Mouse (Mus musculus) stomach, postnatal 0 days (tissue): ENCODE results near the gene Ccdc12.

ENCODE experiments used
- CTCF ChIP-seq: IDR thresholded peaks from 2 replicates; pipeline ENCODE4 v1.5.1; 2016; ENCODE audit warnings: antibody characterized with exemption, low read depth, mild to moderate bottlenecking, moderate library complexity
- EP300 ChIP-seq: optimal IDR thresholded peaks from 2 replicates; pipeline ENCODE3; 2016; ENCODE audit warnings: antibody characterized with exemption

- no peak for TF ChIP-seq CTCF
- no peak for TF ChIP-seq EP300
These were observed 76.3 kb downstream of the Ccdc12 start for GRCm38 (mm10) chr9:110732623-110733022.
